Mouse (Mus musculus): ENCODE measurements around the gene Hist1h1a. TPM values are rescaled to one million over a fixed set of nuclear protein-coding genes. Genes with fewer than 3 reads are reported as not detected.
A peak's percentile ranks its signal among the peaks of the same experiment; 100 is the strongest.

The Hist1h1a gene
- total and polyA plus RNA-seq, 3 experiments, result 0.90 to 1,895 (median 351) TPM

DNA sequence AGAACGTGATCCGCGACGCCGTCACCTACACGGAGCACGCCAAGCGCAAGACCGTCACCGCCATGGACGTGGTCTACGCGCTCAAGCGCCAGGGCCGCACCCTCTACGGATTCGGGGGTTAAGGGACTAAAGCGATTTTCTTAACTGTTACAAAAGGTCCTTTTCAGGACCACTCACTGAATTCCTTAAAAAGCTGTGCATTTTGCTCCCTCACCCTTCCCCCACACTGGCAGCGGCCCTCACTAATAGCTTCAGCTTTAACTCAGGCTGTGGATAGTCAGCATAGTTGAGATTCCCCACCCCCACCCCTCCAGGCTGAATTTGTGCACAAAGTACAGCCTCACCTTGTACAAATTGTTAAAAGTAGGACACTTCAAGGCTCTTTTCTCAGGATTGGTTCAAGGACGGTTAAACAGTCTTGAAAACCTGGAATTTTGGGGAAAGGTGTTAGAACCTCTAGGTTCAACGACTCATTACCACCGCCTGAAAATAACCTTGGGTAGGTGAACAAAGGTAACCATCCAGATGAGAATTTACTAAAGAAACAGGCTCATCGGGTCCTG, 6.2 kb upstream of the Hist1h1a start:
- no peak for ATAC-seq (ENCODE audit: extremely low read depth, insufficient number of reproducible peaks, low FRiP score, poor library complexity, severe bottlenecking)
- DNase-seq (ENCODE audit: low spot score), result no peak
- no peaks in the 10 kb centered on the region for H3K9me3 ChIP-seq (replicated peaks)
- H3K4me3 ChIP-seq (ENCODE audit: low read depth, low read length), result peak overlapping the region; percentile 63; the same call in 1 of the 2 replicates
- no peaks in the 10 kb centered on the region for H3K36me3 ChIP-seq (replicated peaks)
- peaks cover 33% of the 10 kb centered on the region for H3K4me1 ChIP-seq (ENCODE audit: insufficient read depth, low read depth, low read length)
- TF ChIP-seq CTCF (IDR thresholded peaks at IDR 0.05; ENCODE audit: low read depth, low read length) (no peak), GATA1 (IDR thresholded peaks at IDR 0.05; ENCODE audit: borderline replicate concordance, low read length) (no peak), GATA2 (IDR thresholded peaks at IDR 0.05; ENCODE audit: borderline replicate concordance, low read depth, low read length) (no peak), TAL1 (conservative IDR thresholded peaks at IDR 0.05; ENCODE audit: low read depth, low read length) (no peak), POLR2AphosphoS5 (IDR thresholded peaks at IDR 0.05; ENCODE audit: insufficient replicate concordance, low read depth, low read length) (peak; percentile 92)
- no peaks in the 10 kb centered on the region for H3K27me3 ChIP-seq (ENCODE audit: insufficient read depth, low read length)

DNA sequence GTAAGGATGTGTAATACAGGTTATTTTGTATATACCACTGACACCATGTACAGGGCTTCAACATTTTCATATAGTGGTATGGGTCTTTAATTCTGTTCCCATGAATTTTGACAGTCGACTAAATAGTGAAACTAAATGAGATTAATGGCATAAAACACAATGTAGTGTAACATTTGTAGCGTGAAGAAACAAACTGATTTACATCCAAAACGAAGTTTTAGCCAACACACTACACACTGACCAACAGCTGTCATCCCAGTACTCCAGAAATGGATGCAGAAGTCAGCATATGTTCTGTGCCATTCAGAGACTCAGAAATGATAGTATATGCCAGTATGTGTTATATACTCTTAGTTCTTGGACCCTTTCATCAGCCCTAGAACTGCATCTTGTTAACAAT, 5.5 kb upstream of the Hist1h1a start:
- ATAC-seq (ENCODE audit: extremely low read depth, insufficient number of reproducible peaks, low FRiP score, poor library complexity, severe bottlenecking), result no peak
- Histone ChIP-seq H3K4me3 (ENCODE audit: low read depth, low read length) (no peak overlapping the region; the same call in 1 of the 2 replicates), H3K4me1 (ENCODE audit: insufficient read depth, low read depth, low read length) (peaks cover 35% of the 10 kb centered on the region), H3K9me3 (replicated peaks) (no peaks in the 10 kb centered on the region), H3K27me3 (ENCODE audit: insufficient read depth, low read length) (no peaks in the 10 kb centered on the region), H3K36me3 (replicated peaks) (no peaks in the 10 kb centered on the region)
- TF ChIP-seq POLR2AphosphoS5 (IDR thresholded peaks at IDR 0.05; ENCODE audit: insufficient replicate concordance, low read depth, low read length), result peak; percentile 87; the same call in 1 of the 2 replicates
- no peak for TF ChIP-seq TAL1 (conservative IDR thresholded peaks at IDR 0.05; ENCODE audit: low read depth, low read length)
- no peak for DNase-seq (ENCODE audit: low spot score)

DNA sequence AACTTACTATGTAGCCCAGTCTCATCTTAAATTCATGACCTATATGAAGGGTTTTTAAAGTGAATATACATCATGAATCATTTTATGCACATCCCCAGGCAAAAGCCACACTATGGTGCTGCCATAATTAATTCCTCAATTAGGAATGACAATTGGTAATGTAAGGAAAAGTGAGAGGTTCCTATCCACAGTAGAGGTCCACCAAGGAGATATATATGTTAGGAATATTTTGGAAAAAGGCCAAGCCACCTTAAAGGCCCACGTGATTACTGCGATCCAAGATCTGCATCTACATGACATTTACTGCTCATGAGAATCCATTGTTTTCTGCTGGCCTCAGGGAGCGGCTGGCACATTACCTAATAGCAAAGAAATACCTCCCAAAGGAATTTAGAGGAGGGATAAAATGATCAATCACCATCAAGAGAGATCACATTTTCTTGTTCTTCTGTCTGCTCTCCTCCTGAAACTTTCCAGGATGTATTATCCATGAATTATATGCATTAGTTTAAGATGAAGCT, 4.2 kb upstream of the Hist1h1a start:
- H3K36me3 ChIP-seq (replicated peaks), result no peaks in the 10 kb centered on the region
- peaks cover 46% of the 10 kb centered on the region for H3K4me1 ChIP-seq (ENCODE audit: insufficient read depth, low read depth, low read length)
- ATAC-seq (ENCODE audit: extremely low read depth, insufficient number of reproducible peaks, low FRiP score, poor library complexity, severe bottlenecking) (no peak), DNase-seq (ENCODE audit: low spot score) (no peak)
- no peak for TF ChIP-seq CTCF (IDR thresholded peaks at IDR 0.05; ENCODE audit: low read depth, low read length)
- TF ChIP-seq TAL1 (conservative IDR thresholded peaks at IDR 0.05; ENCODE audit: low read depth, low read length), result no peak
- no peak for TF ChIP-seq GATA2 (IDR thresholded peaks at IDR 0.05; ENCODE audit: borderline replicate concordance, low read depth, low read length)
- no peak for TF ChIP-seq GATA1 (IDR thresholded peaks at IDR 0.05; ENCODE audit: borderline replicate concordance, low read length)
- TF ChIP-seq POLR2AphosphoS5 (IDR thresholded peaks at IDR 0.05; ENCODE audit: insufficient replicate concordance, low read depth, low read length), result no peak
- H3K27me3 ChIP-seq (ENCODE audit: insufficient read depth, low read length), result no peaks in the 10 kb centered on the region
- no peak overlapping the region for H3K4me3 ChIP-seq (ENCODE audit: low read depth, low read length)
- no peaks in the 10 kb centered on the region for H3K9me3 ChIP-seq (replicated peaks)

DNA sequence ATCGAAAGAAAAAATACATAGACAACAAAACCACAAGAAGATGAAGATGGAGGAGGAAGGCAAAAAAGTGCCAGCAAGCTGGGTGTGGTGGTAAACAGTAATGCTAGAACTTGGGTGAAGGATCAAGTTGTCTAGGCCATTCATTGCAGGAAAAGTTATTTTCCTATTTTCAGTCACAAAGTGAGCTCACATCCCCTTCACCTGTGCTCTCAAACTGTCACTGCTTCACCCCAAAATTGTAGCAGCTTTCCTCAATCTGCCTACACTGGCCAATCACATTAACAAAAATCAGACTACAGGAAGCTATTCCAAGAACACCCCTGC, 3.6 kb upstream of the Hist1h1a start:
- ATAC-seq (ENCODE audit: extremely low read depth, insufficient number of reproducible peaks, low FRiP score, poor library complexity, severe bottlenecking) (0 out of 2 replicates have a peak, but pooled peaks have one; percentile 6), DNase-seq (ENCODE audit: low spot score) (no peak)
- Histone ChIP-seq H3K4me1 (ENCODE audit: insufficient read depth, low read depth, low read length) (peaks cover 51% of the 10 kb centered on the region), H3K9me3 (replicated peaks) (no peaks in the 10 kb centered on the region), H3K36me3 (replicated peaks) (no peaks in the 10 kb centered on the region), H3K27me3 (ENCODE audit: insufficient read depth, low read length) (no peaks in the 10 kb centered on the region), H3K4me3 (ENCODE audit: low read depth, low read length) (peak overlapping the region; percentile 68; the same call in 1 of the 2 replicates)
- no peak for TF ChIP-seq GATA1 (IDR thresholded peaks at IDR 0.05; ENCODE audit: borderline replicate concordance, low read length)
- TF ChIP-seq TAL1 (conservative IDR thresholded peaks at IDR 0.05; ENCODE audit: low read depth, low read length), result no peak
- TF ChIP-seq GATA2 (IDR thresholded peaks at IDR 0.05; ENCODE audit: borderline replicate concordance, low read depth, low read length), result no peak
- TF ChIP-seq POLR2AphosphoS5 (IDR thresholded peaks at IDR 0.05; ENCODE audit: insufficient replicate concordance, low read depth, low read length), result no peak
- TF ChIP-seq CTCF (IDR thresholded peaks at IDR 0.05; ENCODE audit: low read depth, low read length), result no peak

DNA sequence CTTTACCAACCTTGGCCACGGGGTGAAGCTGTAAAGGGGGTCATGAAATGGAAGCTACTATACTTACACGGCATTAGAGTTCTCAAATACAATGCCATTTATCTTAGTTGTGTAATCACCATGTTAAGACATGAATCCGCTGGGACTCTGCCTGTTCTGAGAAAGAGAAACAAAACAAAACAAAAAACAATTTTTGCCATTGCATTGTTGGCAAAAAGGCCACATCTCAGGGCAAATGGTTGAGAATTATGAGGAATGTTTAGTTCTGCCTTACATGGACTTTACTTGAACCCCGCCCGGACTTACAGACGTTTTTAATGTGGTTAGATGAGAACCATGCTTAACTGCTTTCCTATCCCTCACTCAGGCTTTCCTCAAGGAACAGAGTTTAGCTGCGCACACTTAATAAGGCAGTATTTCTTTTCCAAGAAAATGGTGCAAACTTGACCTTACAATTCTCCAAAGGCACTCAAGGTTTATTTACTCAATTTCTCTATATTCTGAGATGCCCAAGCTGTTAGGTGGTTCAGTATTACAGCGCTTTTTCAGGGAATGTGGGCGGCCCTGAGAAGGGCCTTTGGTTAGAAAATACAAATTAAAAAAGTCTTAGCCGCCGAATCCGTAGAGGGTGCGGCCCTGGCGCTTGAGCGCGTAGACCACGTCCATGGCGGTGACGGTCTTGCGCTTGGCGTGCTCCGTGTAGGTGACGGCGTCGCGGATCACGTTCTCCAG, 3.1 kb upstream of the Hist1h1a start:
- Histone ChIP-seq H3K9me3 (replicated peaks) (no peaks in the 10 kb centered on the region), H3K4me3 (ENCODE audit: low read depth, low read length) (peak overlapping the region; percentile 68), H3K4me1 (ENCODE audit: insufficient read depth, low read depth, low read length) (peaks cover 50% of the 10 kb centered on the region), H3K27me3 (ENCODE audit: insufficient read depth, low read length) (no peaks in the 10 kb centered on the region), H3K36me3 (replicated peaks) (no peaks in the 10 kb centered on the region)
- TF ChIP-seq CTCF (IDR thresholded peaks at IDR 0.05; ENCODE audit: low read depth, low read length) (no peak), POLR2AphosphoS5 (IDR thresholded peaks at IDR 0.05; ENCODE audit: insufficient replicate concordance, low read depth, low read length) (peak; percentile 98; the same call in 1 of the 2 replicates), GATA1 (IDR thresholded peaks at IDR 0.05; ENCODE audit: borderline replicate concordance, low read length) (no peak)
- ATAC-seq (ENCODE audit: extremely low read depth, insufficient number of reproducible peaks, low FRiP score, poor library complexity, severe bottlenecking) (no peak), DNase-seq (ENCODE audit: low spot score) (peak; percentile 41)

DNA sequence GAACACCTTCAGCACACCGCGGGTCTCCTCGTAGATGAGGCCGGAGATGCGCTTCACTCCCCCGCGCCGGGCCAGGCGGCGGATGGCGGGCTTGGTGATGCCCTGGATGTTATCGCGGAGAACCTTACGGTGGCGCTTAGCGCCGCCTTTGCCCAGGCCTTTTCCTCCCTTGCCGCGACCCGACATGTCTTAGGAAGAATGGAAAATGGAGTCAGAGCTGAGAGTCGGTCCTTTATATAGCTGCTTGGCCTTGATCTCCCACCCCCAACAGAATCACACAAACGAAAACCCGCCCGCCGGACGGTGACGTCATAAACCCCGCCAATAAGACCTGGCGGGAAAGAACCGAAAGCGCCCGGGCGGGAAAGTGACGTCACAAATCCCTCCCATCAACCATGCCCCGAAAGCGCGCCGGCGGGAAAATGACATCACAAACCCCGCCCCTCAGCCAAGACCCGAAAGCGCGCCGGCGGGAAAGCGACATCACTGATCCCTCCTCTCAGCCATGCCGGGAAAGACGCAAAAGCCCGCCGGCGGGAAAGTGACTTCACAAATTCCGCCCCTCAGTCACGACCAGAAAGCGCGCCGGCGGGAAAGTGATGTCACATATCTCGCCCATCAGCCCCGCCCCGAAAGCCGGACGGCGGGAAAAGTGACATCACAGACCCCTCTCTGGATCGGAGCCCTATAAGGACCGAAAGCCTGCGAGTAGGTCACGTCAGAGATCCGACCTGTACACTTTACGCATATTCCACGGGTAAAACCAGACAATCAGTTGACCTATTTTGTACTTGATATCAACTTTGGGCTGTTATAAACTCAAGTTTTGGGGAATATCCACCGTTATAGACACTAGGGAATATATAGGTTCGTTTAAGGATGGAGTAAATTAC, 2.2 kb upstream of the Hist1h1a start, which contains the start of gene Hist1h4a:
TSS of gene Hist1h4a (minus strand) at position 259 of the 893 bp plus-strand sequence.
- TF ChIP-seq GATA2 (IDR thresholded peaks at IDR 0.05; ENCODE audit: borderline replicate concordance, low read depth, low read length), result no peak
- peak; percentile 90; the same call in 1 of the 2 replicates for TF ChIP-seq POLR2AphosphoS5 (IDR thresholded peaks at IDR 0.05; ENCODE audit: insufficient replicate concordance, low read depth, low read length)
- TF ChIP-seq CTCF (IDR thresholded peaks at IDR 0.05; ENCODE audit: low read depth, low read length), result no peak
- DNase-seq (ENCODE audit: low spot score) (peak; percentile 74), ATAC-seq (ENCODE audit: extremely low read depth, insufficient number of reproducible peaks, low FRiP score, poor library complexity, severe bottlenecking) (peak; percentile 45)
- H3K36me3 ChIP-seq (replicated peaks), result no peaks in the 10 kb centered on the region
- peaks cover 47% of the 10 kb centered on the region for H3K4me1 ChIP-seq (ENCODE audit: insufficient read depth, low read depth, low read length)
- H3K9me3 ChIP-seq (replicated peaks), result no peaks in the 10 kb centered on the region
- no peaks in the 10 kb centered on the region for H3K27me3 ChIP-seq (ENCODE audit: insufficient read depth, low read length)
- H3K4me3 ChIP-seq (ENCODE audit: low read depth, low read length), result peak within 1 kb of the TSS; percentile 68
